Mouse (Mus musculus) spleen, adult 2 months (tissue): ENCODE measurements around the gene Trmt11. TPM values are rescaled to one million over a fixed set of nuclear protein-coding genes. Genes with fewer than 3 reads are reported as not detected.
"Not testable (repeated sequence)": the region's sequence is repeated elsewhere in the genome, so short reads cannot be mapped to it uniquely, and the experiment has no call there.

Experiments
- DNase-seq, 2 experiments: peaks; one replicate each; pipeline versions ENCODE4 v3.0.0 to v3.0.0-alpha.2; 2012 to 2021; ENCODE audit warnings: low spot score in 2 of 2, low read depth in 1 of 2
- H3K27ac ChIP-seq: fragments of 200-500 bp; 2 replicates; pipeline ENCODE4 v1.5.1; 2012; ENCODE audit warnings: low read length, inconsistent platforms; ENCODE audit not compliant: insufficient read depth
- H3K27me3 ChIP-seq: fragments of 200-500 bp; 2 replicates; pipeline ENCODE4 v1.6.1; 2012; ENCODE audit warnings: mild to moderate bottlenecking, moderate library complexity, low read length, inconsistent platforms; ENCODE audit not compliant: control insufficient read depth, insufficient read depth
- H3K36me3 ChIP-seq: fragments of 200-500 bp; 2 replicates; pipeline ENCODE4 v1.6.1; 2012; ENCODE audit warnings: mild to moderate bottlenecking, low read length, inconsistent platforms; ENCODE audit not compliant: control insufficient read depth, insufficient read depth
- H3K4me1 ChIP-seq: fragments of 200-500 bp; 2 replicates; pipeline ENCODE4 v1.6.1; 2011; ENCODE audit warnings: inconsistent platforms; ENCODE audit not compliant: control insufficient read depth, insufficient read depth, insufficient read length
- H3K4me3 ChIP-seq: fragments of 200-500 bp; 2 replicates; pipeline ENCODE4 v1.5.1; 2011; ENCODE audit warnings: mild to moderate bottlenecking, inconsistent platforms; ENCODE audit not compliant: insufficient read depth, insufficient read length; ENCODE audit errors: extremely low read depth
- CTCF ChIP-seq: fragments of 200-500 bp; IDR thresholded peaks from 2 replicates; pipeline ENCODE4 v1.5.1; 2011; ENCODE audit warnings: mild to moderate bottlenecking, inconsistent platforms; ENCODE audit not compliant: insufficient read depth, insufficient read length, insufficient replicate concordance; ENCODE audit errors: extremely low read depth
- POLR2A ChIP-seq: fragments of 200-500 bp; IDR thresholded peaks from 2 replicates; pipeline ENCODE4 v1.6.1; 2011; ENCODE audit warnings: low read depth, low read length, inconsistent platforms
- WGBS: fragments of 180-500 bp; shearing (Covaris S2); methylation state at CpG from one replicate; pipeline ENCODE4 v1.1.7; 2018; 5-methylcytosine and 5-hydroxymethylcytosine counted together
- polyA plus RNA-seq: library from polyadenylated mRNA; depleted of rRNA; stranded (reverse); fragments of >200 nt; gene quantifications from 2 replicates; pipeline ENCODE4 v1.2.3, GENCODE M21; 2012

Gene Trmt11
- polyA plus RNA-seq, 1 experiment: 0.76 TPM

DNA sequence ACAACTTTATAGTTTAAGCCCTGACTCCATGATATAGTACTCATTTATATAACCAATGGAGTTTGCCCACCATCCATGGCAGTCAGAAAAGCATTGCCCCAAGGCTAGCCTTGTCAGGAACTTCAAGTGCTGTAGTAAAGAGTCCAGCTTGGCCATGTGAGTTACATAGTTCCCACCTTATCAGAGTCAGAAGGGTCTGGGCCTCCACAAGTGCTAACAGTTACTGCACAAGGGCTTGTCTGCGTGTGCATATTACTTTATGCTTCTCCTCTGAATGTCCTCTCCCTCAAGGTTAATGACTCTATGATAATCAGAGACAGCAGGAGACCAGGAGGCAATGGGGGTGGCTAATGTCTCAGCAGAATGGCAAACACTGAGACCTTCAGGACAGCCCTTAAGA is 73.4 kb downstream of the Trmt11 start:
- Histone ChIP-seq H3K4me1 (no peaks in the 10 kb centered on the region), H3K4me3 (no peak overlapping the region), H3K36me3 (no peaks in the 10 kb centered on the region), H3K27me3 (no peaks in the 10 kb centered on the region), H3K27ac (no peak overlapping the region)
- no peak for DNase-seq
- 83% methylated on average over 1 of the region's 1 CpGs for WGBS
- TF ChIP-seq CTCF: no peak
- TF ChIP-seq POLR2A: no peak

DNA sequence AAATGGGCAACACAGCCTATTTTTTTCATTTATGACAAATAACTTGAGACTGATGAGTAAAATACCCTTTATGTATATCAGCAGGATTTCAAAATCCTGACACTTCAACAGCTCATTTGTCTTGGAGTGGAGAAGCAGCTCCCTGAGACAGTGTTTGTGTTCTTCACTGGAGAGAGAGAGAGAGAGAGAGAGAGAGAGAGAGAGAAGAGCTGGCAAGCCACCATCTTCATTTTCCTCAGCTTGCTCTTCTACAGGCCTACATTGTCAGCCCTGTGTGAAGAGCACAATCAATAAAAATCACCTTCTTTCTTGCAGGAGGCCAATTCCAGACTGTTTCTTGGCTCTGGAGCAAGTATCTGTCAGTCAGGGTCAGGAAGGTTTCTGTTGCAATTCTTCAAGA is 78.8 kb downstream of the Trmt11 start:
- TF ChIP-seq CTCF (no peak), POLR2A (no peak)
- no peaks in the 10 kb centered on the region for H3K4me1 ChIP-seq
- no peak for DNase-seq

DNA sequence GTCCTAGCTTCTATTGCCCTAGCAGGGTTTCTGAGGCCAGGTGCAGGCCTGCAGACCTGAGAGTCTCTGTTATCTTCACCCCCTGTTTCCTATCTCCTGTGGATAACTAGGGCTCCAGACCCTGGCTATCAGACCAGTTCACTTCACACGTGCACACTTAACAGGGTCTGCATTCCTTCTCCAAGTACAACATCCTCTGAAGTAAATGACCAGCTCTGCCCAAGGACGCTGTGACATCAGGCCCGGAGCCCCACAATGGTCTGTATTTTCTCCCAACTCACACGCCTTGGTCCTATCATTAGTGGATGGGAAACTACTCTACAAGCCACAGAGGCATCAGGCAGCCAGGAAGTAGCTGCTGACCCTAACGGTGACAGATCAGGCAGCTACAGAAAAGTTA is 81.4 kb downstream of the Trmt11 start:
- TF ChIP-seq POLR2A: no peak
- Histone ChIP-seq H3K36me3 (no peaks in the 10 kb centered on the region), H3K27me3 (no peaks in the 10 kb centered on the region), H3K4me3 (no peak overlapping the region), H3K27ac (no peak overlapping the region), H3K4me1 (no peaks in the 10 kb centered on the region)
- DNase-seq: no peak
- WGBS: 86% methylated on average over 5 of the region's 5 CpGs

More for the DNA sequence above, 78.8 kb downstream of the Trmt11 start:
- H3K36me3 ChIP-seq: no peaks in the 10 kb centered on the region
- H3K4me3 ChIP-seq: no peak overlapping the region
- no peak overlapping the region for H3K27ac ChIP-seq
- H3K27me3 ChIP-seq: no peaks in the 10 kb centered on the region

DNA sequence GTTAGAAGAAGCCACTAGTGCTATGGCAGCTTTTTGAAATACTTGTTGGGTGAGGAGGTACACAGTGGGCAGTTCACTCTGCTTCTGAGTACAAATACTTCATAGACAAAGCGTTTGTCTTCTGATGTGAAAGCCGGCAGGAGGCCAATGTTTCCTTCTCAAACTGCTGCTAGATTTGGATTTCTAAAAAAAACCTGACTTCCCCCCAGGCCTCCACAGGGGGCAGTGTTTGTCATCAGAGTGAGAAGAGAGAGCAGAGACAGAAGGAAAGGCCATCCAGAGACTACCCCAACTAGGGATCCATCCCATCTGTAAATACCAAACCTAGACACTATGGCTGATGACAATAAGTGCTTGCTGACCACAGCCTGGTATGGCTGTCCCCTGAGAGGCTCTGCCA is 83.3 kb downstream of the Trmt11 start:
- Histone ChIP-seq H3K4me3 (no peak overlapping the region), H3K36me3 (no peaks in the 10 kb centered on the region), H3K4me1 (no peaks in the 10 kb centered on the region), H3K27ac (no peak overlapping the region), H3K27me3 (no peaks in the 10 kb centered on the region)
- WGBS: 44% methylated on average over 2 of the region's 2 CpGs
- no peak for DNase-seq
- TF ChIP-seq POLR2A (no peak), CTCF (no peak)

DNA sequence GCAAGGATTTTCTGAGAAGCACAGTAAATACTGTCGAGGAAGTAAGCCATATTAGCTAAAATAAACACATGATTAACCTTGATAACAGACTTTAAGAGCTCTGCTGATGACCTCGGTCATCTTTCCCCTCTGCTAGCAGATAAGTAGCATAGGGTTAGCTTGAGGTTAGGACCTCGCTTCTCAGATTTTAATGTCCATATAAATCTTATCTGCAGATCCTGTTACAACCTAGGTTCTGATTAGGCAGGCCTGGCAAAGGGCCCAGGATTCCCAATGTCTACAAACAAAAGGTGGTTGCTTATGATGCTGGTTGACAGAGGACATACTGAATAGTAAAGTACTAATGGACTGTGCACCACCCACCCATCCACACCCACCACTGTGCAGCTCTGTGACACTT is 83.8 kb downstream of the Trmt11 start:
- no peaks in the 10 kb centered on the region for H3K27me3 ChIP-seq
- H3K4me3 ChIP-seq: no peak overlapping the region
- H3K27ac ChIP-seq: no peak overlapping the region
- H3K4me1 ChIP-seq: no peaks in the 10 kb centered on the region
- TF ChIP-seq POLR2A (no peak), CTCF (no peak)
- no peak for DNase-seq
- no peaks in the 10 kb centered on the region for H3K36me3 ChIP-seq
- WGBS: 72% methylated on average over 3 of the region's 3 CpGs

GRCm38 (mm10) chr10:30504736-30505135 is 95.8 kb downstream of the Trmt11 start:
- DNase-seq: no peak
- WGBS: 73% methylated on average over 2 of the region's 2 CpGs

GRCm38 (mm10) chr10:30503168-30503567 is 97.4 kb downstream of the Trmt11 start:
- H3K4me1 ChIP-seq: no peaks in the 10 kb centered on the region
- H3K27ac ChIP-seq: no peak overlapping the region
- no peaks in the 10 kb centered on the region for H3K36me3 ChIP-seq
- no peak for TF ChIP-seq POLR2A
- TF ChIP-seq CTCF: no peak
- no peaks in the 10 kb centered on the region for H3K27me3 ChIP-seq
- H3K4me3 ChIP-seq: no peak overlapping the region
- 7% methylated on average over 2 of the region's 2 CpGs for WGBS
- DNase-seq: no peak

More at GRCm38 (mm10) chr10:30504736-30505135, 95.8 kb downstream of the Trmt11 start:
- no peak overlapping the region for H3K4me3 ChIP-seq
- TF ChIP-seq POLR2A (no peak), CTCF (no peak)
- H3K36me3 ChIP-seq: no peaks in the 10 kb centered on the region
- no peak overlapping the region for H3K27ac ChIP-seq
- H3K4me1 ChIP-seq: no peaks in the 10 kb centered on the region
- no peaks in the 10 kb centered on the region for H3K27me3 ChIP-seq

DNA sequence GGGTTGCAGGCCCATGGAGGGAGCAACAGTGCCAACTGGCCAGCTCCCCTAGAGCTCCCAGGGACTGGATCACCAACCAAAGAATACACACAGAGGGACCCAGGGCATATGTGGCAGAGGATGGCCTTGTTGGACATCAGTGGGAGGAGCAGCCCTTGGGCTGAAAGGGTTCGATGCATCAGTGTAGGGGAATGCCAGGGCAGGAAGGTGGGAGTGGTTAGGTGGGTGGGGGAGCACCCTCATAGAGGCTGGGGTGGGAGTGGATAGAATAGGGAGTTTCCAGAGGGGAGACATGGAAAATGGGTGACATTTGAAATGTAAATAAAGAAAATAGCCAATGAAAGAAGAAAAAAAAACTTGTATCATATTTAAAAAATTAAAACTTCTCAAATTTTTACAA is 97.8 kb downstream of the Trmt11 start:
- Histone ChIP-seq H3K27ac (no peak overlapping the region), H3K4me3 (no peak overlapping the region), H3K36me3 (no peaks in the 10 kb centered on the region), H3K4me1 (no peaks in the 10 kb centered on the region), H3K27me3 (no peaks in the 10 kb centered on the region)
- TF ChIP-seq POLR2A (no peak), CTCF (no peak)
- no peak for DNase-seq
- 67% methylated on average over 1 of the region's 1 CpGs for WGBS

- not testable (repeated sequence) for H3K36me3 ChIP-seq, H3K4me3 ChIP-seq, H3K27ac ChIP-seq, H3K4me1 ChIP-seq, DNase-seq, H3K27me3 ChIP-seq
- 86% methylated on average over 19 of the region's 19 CpGs for WGBS
These were observed 102.3 kb downstream of the Trmt11 start for GRCm38 (mm10) chr10:30498223-30498622.
